Mouse (Mus musculus): ENCODE measurements around the gene Asic2. TPM values are rescaled to one million over a fixed set of nuclear protein-coding genes. Genes with fewer than 3 reads are reported as not detected.

The Asic2 gene
- polyA plus RNA-seq, 1 experiment from 2014 or later = 8.7 TPM

DNA sequence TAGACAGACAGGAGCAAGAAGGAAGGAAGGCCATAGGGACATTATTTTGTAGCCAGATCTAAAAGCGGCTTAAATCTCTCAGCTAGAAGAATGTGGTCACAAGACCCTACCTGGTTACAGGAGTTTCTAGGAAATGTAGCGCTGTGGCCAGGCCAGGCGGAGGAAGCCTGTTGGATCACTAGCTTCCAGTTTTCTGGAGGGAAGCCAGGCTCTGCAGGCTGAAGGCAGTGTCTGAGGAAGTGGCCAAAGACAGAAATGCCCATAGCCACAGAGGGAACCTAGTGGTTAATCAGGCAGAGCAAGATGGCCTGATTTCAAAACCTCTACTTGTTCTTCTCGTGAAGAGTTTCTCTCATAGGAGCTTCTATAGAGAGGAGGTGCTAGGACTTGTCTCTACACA, 513.3 kb downstream of the Asic2 start:
- 87% methylated on average over 4 of the region's 4 CpGs for WGBS
- H3K4me2 ChIP-seq (ENCODE audit: low read length) = no peak overlapping the region
- H3K27me3 ChIP-seq (ENCODE audit: control insufficient read depth, insufficient read depth, low read length) = no peaks in the 10 kb centered on the region
- peaks cover 12% of the 10 kb centered on the region for H3K4me1 ChIP-seq (ENCODE audit: control insufficient read depth, insufficient read depth, low read length)
- DNase-seq (no peak), ATAC-seq (ENCODE audit: low FRiP score, low TSS enrichment) (no peak)
- no peaks in the 10 kb centered on the region for H3K36me3 ChIP-seq (ENCODE audit: control insufficient read depth, insufficient read depth, low read length)
- no peak overlapping the region for H3K27ac ChIP-seq (replicated peaks; ENCODE audit: low read depth, low read length)
- H3K9me3 ChIP-seq (ENCODE audit: control insufficient read depth, low read length) = no peaks in the 10 kb centered on the region
- H3K4me3 ChIP-seq (replicated peaks; ENCODE audit: low read depth, low read length) = no peak overlapping the region
- no peak overlapping the region for H3K9ac ChIP-seq (replicated peaks; ENCODE audit: low read length)

GRCm38 (mm10) chr11:81454111-81454510, 514.1 kb downstream of the Asic2 start:
- no peak overlapping the region for H3K4me3 ChIP-seq (replicated peaks; ENCODE audit: low read depth, low read length)
- WGBS = 10% methylated on average over 1 of the region's 1 CpGs
- H3K36me3 ChIP-seq (ENCODE audit: control insufficient read depth, insufficient read depth, low read length) = no peaks in the 10 kb centered on the region
- no peak overlapping the region for H3K9ac ChIP-seq (replicated peaks; ENCODE audit: low read length)
- no peak overlapping the region for H3K4me2 ChIP-seq (ENCODE audit: low read length)
- no peaks in the 10 kb centered on the region for H3K27me3 ChIP-seq (ENCODE audit: control insufficient read depth, insufficient read depth, low read length)
- H3K9me3 ChIP-seq (ENCODE audit: control insufficient read depth, low read length) = no peaks in the 10 kb centered on the region
- peak overlapping the region; percentile 50 for H3K27ac ChIP-seq (replicated peaks; ENCODE audit: low read depth, low read length)
- DNase-seq = peak; percentile 78
- peaks cover 12% of the 10 kb centered on the region for H3K4me1 ChIP-seq (ENCODE audit: control insufficient read depth, insufficient read depth, low read length)
- ATAC-seq (ENCODE audit: low FRiP score, low TSS enrichment) = no peak

DNA sequence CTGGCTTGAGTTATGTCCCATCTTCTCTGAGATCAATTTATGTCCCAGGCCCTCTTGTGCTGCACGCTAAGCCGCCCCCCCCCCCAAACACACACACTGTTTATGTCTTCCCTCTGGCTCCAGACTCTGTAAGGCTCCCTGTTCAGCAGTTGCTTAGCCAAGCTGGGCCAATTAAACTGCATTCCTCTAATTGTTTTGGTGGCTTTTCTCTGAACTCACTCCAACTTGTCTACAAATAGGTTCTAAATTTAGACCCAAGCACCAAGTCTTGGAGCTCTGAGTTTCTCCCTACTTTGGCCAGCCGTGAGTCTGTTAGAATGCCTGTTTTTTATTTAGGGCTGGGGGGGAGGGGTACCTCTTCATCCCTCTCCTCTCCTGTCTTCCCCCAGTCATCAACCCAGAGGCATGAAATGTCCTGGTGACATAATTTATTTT, 519.0 kb downstream of the Asic2 start:
- Histone ChIP-seq H3K4me1 (ENCODE audit: control insufficient read depth, insufficient read depth, low read length) (peaks cover 10% of the 10 kb centered on the region), H3K27ac (replicated peaks; ENCODE audit: low read depth, low read length) (no peak overlapping the region), H3K27me3 (ENCODE audit: control insufficient read depth, insufficient read depth, low read length) (no peaks in the 10 kb centered on the region), H3K4me2 (ENCODE audit: low read length) (no peak overlapping the region), H3K9me3 (ENCODE audit: control insufficient read depth, low read length) (no peaks in the 10 kb centered on the region), H3K36me3 (ENCODE audit: control insufficient read depth, insufficient read depth, low read length) (no peaks in the 10 kb centered on the region), H3K4me3 (replicated peaks; ENCODE audit: low read depth, low read length) (no peak overlapping the region), H3K9ac (replicated peaks; ENCODE audit: low read length) (no peak overlapping the region)
- ATAC-seq (ENCODE audit: low FRiP score, low TSS enrichment) (no peak), DNase-seq (no peak)
- WGBS = 57% methylated on average over 3 of the region's 3 CpGs

DNA sequence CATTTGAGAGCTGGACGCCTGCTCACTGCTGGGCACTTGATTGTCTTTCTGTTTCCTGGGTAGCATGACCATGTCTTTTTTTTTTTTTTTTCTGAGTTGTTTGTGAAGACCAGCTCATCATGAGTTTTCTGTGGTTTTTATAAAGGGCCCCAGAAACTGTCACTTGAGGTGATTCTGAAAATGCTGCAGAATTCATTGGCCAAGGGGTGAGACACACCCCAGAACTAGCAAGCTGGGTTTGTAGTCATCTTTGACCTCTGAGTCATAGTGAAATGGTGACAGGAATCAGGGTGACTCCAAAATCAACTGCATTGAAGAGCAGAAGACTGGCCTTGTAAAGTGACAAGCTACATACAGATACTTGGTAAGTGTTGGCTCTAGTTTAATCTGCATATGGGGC, 521.9 kb downstream of the Asic2 start:
- 78% methylated on average over 1 of the region's 1 CpGs for WGBS
- H3K27me3 ChIP-seq (ENCODE audit: control insufficient read depth, insufficient read depth, low read length) = no peaks in the 10 kb centered on the region
- ATAC-seq (ENCODE audit: low FRiP score, low TSS enrichment) (no peak), DNase-seq (no peak)
- no peaks in the 10 kb centered on the region for H3K36me3 ChIP-seq (ENCODE audit: control insufficient read depth, insufficient read depth, low read length)
- H3K4me3 ChIP-seq (replicated peaks; ENCODE audit: low read depth, low read length) = no peak overlapping the region
- no peak overlapping the region for H3K27ac ChIP-seq (replicated peaks; ENCODE audit: low read depth, low read length)
- H3K4me2 ChIP-seq (ENCODE audit: low read length) = no peak overlapping the region
- H3K9me3 ChIP-seq (ENCODE audit: control insufficient read depth, low read length) = no peaks in the 10 kb centered on the region
- H3K4me1 ChIP-seq (ENCODE audit: control insufficient read depth, insufficient read depth, low read length) = no peaks in the 10 kb centered on the region
- no peak overlapping the region for H3K9ac ChIP-seq (replicated peaks; ENCODE audit: low read length)

DNA sequence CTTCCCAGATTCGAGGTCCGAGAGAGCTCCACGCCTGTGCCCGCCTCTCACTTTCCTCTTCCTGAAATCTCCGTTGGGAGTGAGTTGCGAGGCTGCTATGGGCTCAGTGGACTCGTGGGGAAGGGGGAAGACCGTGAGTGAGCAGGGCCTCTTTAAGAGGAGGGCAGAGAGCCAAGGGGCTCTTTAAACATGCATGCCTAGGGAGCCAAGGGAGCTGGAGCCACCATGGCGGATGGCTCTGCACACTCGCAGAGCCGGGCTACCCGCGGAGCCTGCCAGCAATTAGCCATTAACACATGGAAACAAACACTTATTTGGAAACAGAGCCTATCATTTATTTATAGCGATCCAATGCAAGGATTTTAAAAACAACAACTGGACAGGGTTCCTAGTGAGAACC, 541.4 kb downstream of the Asic2 start:
- Histone ChIP-seq H3K27ac (replicated peaks; ENCODE audit: low read depth, low read length) (no peak overlapping the region), H3K4me2 (ENCODE audit: low read length) (peak overlapping the region; percentile 30; the same call in 1 of the 2 replicates), H3K9me3 (ENCODE audit: control insufficient read depth, low read length) (no peaks in the 10 kb centered on the region), H3K4me1 (ENCODE audit: control insufficient read depth, insufficient read depth, low read length) (0 out of 2 replicates have a peak, but pooled peaks cover 3% of the 10 kb centered on the region), H3K36me3 (ENCODE audit: control insufficient read depth, insufficient read depth, low read length) (no peaks in the 10 kb centered on the region), H3K9ac (replicated peaks; ENCODE audit: low read length) (no peak overlapping the region), H3K4me3 (replicated peaks; ENCODE audit: low read depth, low read length) (no peak overlapping the region), H3K27me3 (ENCODE audit: control insufficient read depth, insufficient read depth, low read length) (no peaks in the 10 kb centered on the region)
- DNase-seq (peak; percentile 71), ATAC-seq (ENCODE audit: low FRiP score, low TSS enrichment) (no peak)
- 59% methylated on average over 14 of the region's 14 CpGs for WGBS

- 92% methylated on average over 3 of the region's 3 CpGs for WGBS
- no peak for DNase-seq
- Histone ChIP-seq H3K4me3 (replicated peaks; ENCODE audit: low read depth, low read length) (no peak overlapping the region), H3K4me2 (ENCODE audit: low read length) (no peak overlapping the region), H3K4me1 (ENCODE audit: control insufficient read depth, insufficient read depth, low read length) (no peaks in the 10 kb centered on the region), H3K36me3 (ENCODE audit: control insufficient read depth, insufficient read depth, low read length) (no peaks in the 10 kb centered on the region), H3K9ac (replicated peaks; ENCODE audit: low read length) (no peak overlapping the region), H3K9me3 (ENCODE audit: control insufficient read depth, low read length) (no peaks in the 10 kb centered on the region), H3K27ac (replicated peaks; ENCODE audit: low read depth, low read length) (no peak overlapping the region), H3K27me3 (ENCODE audit: control insufficient read depth, insufficient read depth, low read length) (no peaks in the 10 kb centered on the region)
- no peak for ATAC-seq (ENCODE audit: low FRiP score, low TSS enrichment)
These were observed 549.1 kb downstream of the Asic2 start for GRCm38 (mm10) chr11:81419112-81419511.

DNA sequence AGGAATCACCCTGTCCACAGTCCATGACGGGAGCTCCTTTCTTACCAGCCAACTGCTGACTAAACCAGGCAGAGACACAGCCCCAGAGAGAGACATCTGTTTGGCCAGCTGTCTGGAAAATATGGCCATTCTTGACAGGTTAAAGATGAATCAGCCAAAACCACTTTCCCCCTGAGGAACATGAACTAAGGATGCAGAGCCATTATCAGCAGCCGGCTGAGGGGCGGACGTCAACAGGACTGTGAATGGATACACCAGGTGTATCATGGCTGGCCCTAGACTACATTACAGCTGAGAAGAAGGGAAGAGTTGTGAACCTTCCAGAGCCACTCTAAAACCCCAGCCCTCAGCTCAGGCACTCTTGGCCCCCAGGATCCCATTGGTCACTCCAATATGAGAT, 550.2 kb downstream of the Asic2 start:
- no peak overlapping the region for H3K9ac ChIP-seq (replicated peaks; ENCODE audit: low read length)
- 93% methylated on average over 4 of the region's 4 CpGs for WGBS
- no peak for DNase-seq

DNA sequence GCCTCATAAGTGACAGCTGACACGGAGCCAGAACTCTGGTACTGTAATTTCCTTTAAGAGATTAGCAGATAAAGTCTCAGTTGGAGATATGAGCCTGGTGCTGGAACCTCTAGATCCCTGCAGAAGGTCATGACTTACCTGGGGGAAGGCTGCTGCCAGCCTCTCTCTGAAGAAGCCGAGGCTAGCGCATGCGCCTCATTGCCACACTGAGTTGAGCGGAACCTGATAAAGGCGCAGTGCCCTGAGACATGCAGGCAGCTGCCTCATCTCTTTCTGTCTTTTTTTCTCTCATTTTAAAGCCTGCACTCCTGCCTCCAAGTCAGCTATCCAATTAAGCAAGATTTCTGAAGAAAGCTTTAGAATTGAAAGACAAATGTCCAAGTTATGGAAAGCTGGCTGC, 551.9 kb downstream of the Asic2 start:
- H3K4me1 ChIP-seq (ENCODE audit: control insufficient read depth, insufficient read depth, low read length) = no peaks in the 10 kb centered on the region
- H3K36me3 ChIP-seq (ENCODE audit: control insufficient read depth, insufficient read depth, low read length) = no peaks in the 10 kb centered on the region
- no peaks in the 10 kb centered on the region for H3K9me3 ChIP-seq (ENCODE audit: control insufficient read depth, low read length)
- no peak overlapping the region for H3K9ac ChIP-seq (replicated peaks; ENCODE audit: low read length)
- WGBS = 75% methylated on average over 6 of the region's 6 CpGs
- no peak overlapping the region for H3K27ac ChIP-seq (replicated peaks; ENCODE audit: low read depth, low read length)
- H3K4me2 ChIP-seq (ENCODE audit: low read length) = no peak overlapping the region
- ATAC-seq (ENCODE audit: low FRiP score, low TSS enrichment) (no peak), DNase-seq (no peak)
- no peaks in the 10 kb centered on the region for H3K27me3 ChIP-seq (ENCODE audit: control insufficient read depth, insufficient read depth, low read length)
- H3K4me3 ChIP-seq (replicated peaks; ENCODE audit: low read depth, low read length) = no peak overlapping the region

More for the DNA sequence above, 550.2 kb downstream of the Asic2 start:
- ATAC-seq (ENCODE audit: low FRiP score, low TSS enrichment) = no peak
- Histone ChIP-seq H3K4me2 (ENCODE audit: low read length) (no peak overlapping the region), H3K4me3 (replicated peaks; ENCODE audit: low read depth, low read length) (no peak overlapping the region), H3K27me3 (ENCODE audit: control insufficient read depth, insufficient read depth, low read length) (no peaks in the 10 kb centered on the region), H3K4me1 (ENCODE audit: control insufficient read depth, insufficient read depth, low read length) (no peaks in the 10 kb centered on the region), H3K9me3 (ENCODE audit: control insufficient read depth, low read length) (no peaks in the 10 kb centered on the region), H3K36me3 (ENCODE audit: control insufficient read depth, insufficient read depth, low read length) (no peaks in the 10 kb centered on the region), H3K27ac (replicated peaks; ENCODE audit: low read depth, low read length) (no peak overlapping the region)

GRCm38 (mm10) chr11:81414596-81414995, 553.7 kb downstream of the Asic2 start:
- DNase-seq (no peak), ATAC-seq (ENCODE audit: low FRiP score, low TSS enrichment) (no peak)
- no peaks in the 10 kb centered on the region for H3K36me3 ChIP-seq (ENCODE audit: control insufficient read depth, insufficient read depth, low read length)
- WGBS = 95% methylated on average over 2 of the region's 2 CpGs
- H3K9me3 ChIP-seq (ENCODE audit: control insufficient read depth, low read length) = no peaks in the 10 kb centered on the region
- no peak overlapping the region for H3K27ac ChIP-seq (replicated peaks; ENCODE audit: low read depth, low read length)
- H3K4me1 ChIP-seq (ENCODE audit: control insufficient read depth, insufficient read depth, low read length) = no peaks in the 10 kb centered on the region
- no peak overlapping the region for H3K9ac ChIP-seq (replicated peaks; ENCODE audit: low read length)
- H3K4me2 ChIP-seq (ENCODE audit: low read length) = no peak overlapping the region
- no peaks in the 10 kb centered on the region for H3K27me3 ChIP-seq (ENCODE audit: control insufficient read depth, insufficient read depth, low read length)
- no peak overlapping the region for H3K4me3 ChIP-seq (replicated peaks; ENCODE audit: low read depth, low read length)
